Mouse (Mus musculus): ENCODE measurements around the gene Tyw1. TPM values are rescaled to one million over a fixed set of nuclear protein-coding genes. Genes with fewer than 3 reads are reported as not detected.

Gene Tyw1
- total and polyA plus RNA-seq, 3 experiments = 34.7 to 46.5 (median 37.1) TPM

- Histone ChIP-seq H3K79me2 (replicated peaks; ENCODE audit: control insufficient read depth, extremely low read depth, insufficient read depth, poor library complexity, severe bottlenecking) (peaks cover 93% of the 10 kb centered on the region), H3K4me3 (replicated peaks in 1 of 3; ENCODE audit: low read depth in 2 of 3, low read length in 2 of 3, poor library complexity in 1 of 3) (no peak overlapping the region), H3K4me1 (ENCODE audit: control insufficient read depth in 1 of 2, insufficient read depth in 2 of 2) (peaks cover 6 to 30% of the 10 kb centered on the region in 2 experiments), H3K9ac (ENCODE audit: insufficient read depth, low read depth) (no peak overlapping the region), H3K27me3 (replicated peaks) (no peaks in the 10 kb centered on the region), H3K27ac (ENCODE audit: insufficient read depth, low read depth) (no peak overlapping the region), H3K4me2 (ENCODE audit: insufficient read depth, low read depth, poor library complexity, severe bottlenecking) (no peak overlapping the region), H3K36me3 (replicated peaks in 1 of 2; ENCODE audit: control insufficient read depth in 1 of 2, insufficient read depth in 1 of 2, low read length in 1 of 2) (peaks cover 48 to 83% of the 10 kb centered on the region in 2 experiments), H3K9me3 (replicated peaks; ENCODE audit: low read length) (no peaks in the 10 kb centered on the region)
- TF ChIP-seq CHD2 (IDR thresholded peaks at IDR 0.05; ENCODE audit: low read length) (no peak), SMC3 (IDR thresholded peaks at IDR 0.05; ENCODE audit: low read depth, low read length) (no peak), MYC (IDR thresholded peaks at IDR 0.05; ENCODE audit: low read depth, low read length) (no peak), HCFC1 (IDR thresholded peaks at IDR 0.05; ENCODE audit: low read depth, low read length) (no peak), MAZ (IDR thresholded peaks at IDR 0.05; ENCODE audit: low read depth, low read length) (no peak), NELFE (IDR thresholded peaks at IDR 0.05; ENCODE audit: low read depth, low read length) (no peak), TBP (conservative IDR thresholded peaks at IDR 0.05; ENCODE audit: low read depth, low read length) (no peak), USF2 (conservative IDR thresholded peaks at IDR 0.05; ENCODE audit: low read depth, low read length) (no peak), GABPA (IDR thresholded peaks at IDR 0.05; ENCODE audit: insufficient replicate concordance, low read depth, low read length) (no peak), MAX (IDR thresholded peaks at IDR 0.05; ENCODE audit: low read length) (no peak)
- dilution Hi-C loops (cut with MboI; ENCODE audit: extremely low pct_ligation_motif_present, extremely low pct_unique_long_range_greater_than_20kb, low sequenced_read_pairs) (no loop called here), in situ Hi-C loops (cut with MboI; ENCODE audit: low pct_ligation_motif_present, low pct_unique_long_range_greater_than_20kb, low sequenced_read_pairs) (no loop called here)
- DNase-seq (ENCODE audit: extremely low read depth) = no peak
Observed at GRCm38 (mm10) chr5:130228120-130228519, 27.3 kb upstream of the Tyw1 start.

- peaks cover 88 to 95% of the 10 kb centered on the region in 2 experiments for H3K36me3 ChIP-seq (replicated peaks in 1 of 2; ENCODE audit: control insufficient read depth in 1 of 2, insufficient read depth in 1 of 2, low read length in 1 of 2)
- in situ Hi-C loops (cut with MboI; ENCODE audit: low pct_ligation_motif_present, low pct_unique_long_range_greater_than_20kb, low sequenced_read_pairs) = no loop called here
- no peaks in the 10 kb centered on the region for H3K9me3 ChIP-seq (replicated peaks; ENCODE audit: low read length)
- no peak overlapping the region for H3K27ac ChIP-seq (ENCODE audit: insufficient read depth, low read depth)
- DNase-seq (ENCODE audit: extremely low read depth) = no peak
- H3K4me1 ChIP-seq (ENCODE audit: control insufficient read depth in 1 of 2, insufficient read depth in 2 of 2) = no peaks in the 10 kb centered on the region
- no peaks in the 10 kb centered on the region for H3K27me3 ChIP-seq (replicated peaks)
- peaks cover 24% of the 10 kb centered on the region for H3K79me2 ChIP-seq (replicated peaks; ENCODE audit: control insufficient read depth, extremely low read depth, insufficient read depth, poor library complexity, severe bottlenecking)
- dilution Hi-C loops (cut with MboI; ENCODE audit: extremely low pct_ligation_motif_present, extremely low pct_unique_long_range_greater_than_20kb, low sequenced_read_pairs) = no loop called here
- H3K4me3 ChIP-seq (replicated peaks in 1 of 3; ENCODE audit: low read depth in 2 of 3, low read length in 2 of 3, poor library complexity in 1 of 3) = no peak overlapping the region
- H3K9ac ChIP-seq (ENCODE audit: insufficient read depth, low read depth) = no peak overlapping the region
- no peak overlapping the region for H3K4me2 ChIP-seq (ENCODE audit: insufficient read depth, low read depth, poor library complexity, severe bottlenecking)
- no peak for TF ChIP-seq MAX (IDR thresholded peaks at IDR 0.05; ENCODE audit: low read length)
- TF ChIP-seq NRF1 (IDR thresholded peaks at IDR 0.05; ENCODE audit: low read depth, low read length) = no peak
- TF ChIP-seq ZKSCAN1 (IDR thresholded peaks at IDR 0.05; ENCODE audit: borderline replicate concordance, low read depth, low read length) = no peak
- no peak for TF ChIP-seq EP300 (IDR thresholded peaks at IDR 0.05; ENCODE audit: low read length)
- TF ChIP-seq BHLHE40 (IDR thresholded peaks at IDR 0.05; ENCODE audit: low read depth, low read length) = no peak
- no peak for TF ChIP-seq IRF4 (IDR thresholded peaks at IDR 0.05; ENCODE audit: low read depth, low read length)
- no peak for TF ChIP-seq KAT2A (IDR thresholded peaks at IDR 0.05; ENCODE audit: insufficient replicate concordance, low read length)
- no peak for TF ChIP-seq MEF2A (IDR thresholded peaks at IDR 0.05; ENCODE audit: borderline replicate concordance, low read depth, low read length)
- TF ChIP-seq NELFE (IDR thresholded peaks at IDR 0.05; ENCODE audit: low read depth, low read length) = no peak
- TF ChIP-seq ZC3H11A (IDR thresholded peaks at IDR 0.05; ENCODE audit: low read depth, low read length) = no peak
- no peak for TF ChIP-seq USF2 (conservative IDR thresholded peaks at IDR 0.05; ENCODE audit: low read depth, low read length)
Observed at GRCm38 (mm10) chr5:130236302-130236701, 19.1 kb upstream of the Tyw1 start.
